Mouse (Mus musculus): ENCODE measurements around the gene Nexn. TPM values are rescaled to one million over a fixed set of nuclear protein-coding genes. Genes with fewer than 3 reads are reported as not detected.

Nexn gene
- total and polyA plus RNA-seq, 2 experiments from 2014 or later, result 88.6 to 314 TPM

DNA sequence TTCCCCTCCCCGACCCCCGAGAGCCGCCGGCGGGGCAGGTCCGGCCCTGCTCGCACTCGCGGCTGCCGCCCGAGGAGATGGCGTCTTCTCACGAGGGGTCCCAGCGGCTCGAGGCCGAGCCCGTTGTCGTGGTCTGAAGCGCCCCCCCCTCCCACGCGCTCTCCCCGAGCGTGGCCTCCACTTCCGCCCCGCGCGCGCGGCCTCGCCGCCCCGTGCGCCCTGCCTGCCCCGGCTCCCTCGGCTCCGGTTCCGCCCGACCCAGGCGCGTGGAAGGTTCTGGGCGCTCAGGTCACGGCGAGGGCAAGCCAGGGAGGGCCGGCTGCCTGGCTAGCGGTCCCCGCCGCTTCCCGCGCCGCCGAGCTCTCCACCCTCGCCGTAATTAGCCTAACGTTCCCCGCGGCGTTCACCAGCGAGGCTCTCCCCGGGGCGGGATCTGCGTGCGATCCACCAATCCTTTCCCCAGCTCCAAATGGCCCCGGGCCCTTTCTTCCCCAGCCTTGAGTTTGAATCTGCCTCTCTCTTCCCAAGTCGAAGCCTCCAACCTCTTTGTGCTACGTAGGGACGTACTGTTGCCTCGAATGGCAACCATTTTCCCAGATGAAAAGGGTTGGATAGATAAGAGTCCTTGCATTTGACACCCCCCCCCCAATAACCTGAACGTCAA is 55.3 kb downstream of the Nexn start:
- Histone ChIP-seq H3K4me2 (ENCODE audit: low read depth, low read length) (peak overlapping the region; percentile 75), H3K9ac (replicated peaks; ENCODE audit: low read depth, low read length) (peak overlapping the region; percentile 99), H3K36me3 (replicated peaks; ENCODE audit: control insufficient read depth, insufficient read depth, low read length) (peaks cover 15% of the 10 kb centered on the region), H3K27ac (ENCODE audit: low read depth) (peak overlapping the region; percentile 100), H3K4me3 (ENCODE audit: low read depth, low read length) (peak overlapping the region; percentile 89), H3K4me1 (ENCODE audit: control insufficient read depth, insufficient read depth) (peaks cover 26% of the 10 kb centered on the region), H3K9me3 (replicated peaks; ENCODE audit: control insufficient read depth, low read length) (no peaks in the 10 kb centered on the region), H3K27me3 (ENCODE audit: control insufficient read depth, insufficient read depth, low read length) (no peaks in the 10 kb centered on the region)
- ATAC-seq (ENCODE audit: insufficient read depth, low read depth) (peak; percentile 54), DNase-seq (ENCODE audit: low spot score) (peak; percentile 63)
- under 1% methylated on average over 61 of the region's 68 CpGs for WGBS
- TF ChIP-seq CTCF (IDR thresholded peaks at IDR 0.05; ENCODE audit: low read depth) (no peak), EP300 (IDR thresholded peaks at IDR 0.05; ENCODE audit: low read depth) (no peak)

DNA sequence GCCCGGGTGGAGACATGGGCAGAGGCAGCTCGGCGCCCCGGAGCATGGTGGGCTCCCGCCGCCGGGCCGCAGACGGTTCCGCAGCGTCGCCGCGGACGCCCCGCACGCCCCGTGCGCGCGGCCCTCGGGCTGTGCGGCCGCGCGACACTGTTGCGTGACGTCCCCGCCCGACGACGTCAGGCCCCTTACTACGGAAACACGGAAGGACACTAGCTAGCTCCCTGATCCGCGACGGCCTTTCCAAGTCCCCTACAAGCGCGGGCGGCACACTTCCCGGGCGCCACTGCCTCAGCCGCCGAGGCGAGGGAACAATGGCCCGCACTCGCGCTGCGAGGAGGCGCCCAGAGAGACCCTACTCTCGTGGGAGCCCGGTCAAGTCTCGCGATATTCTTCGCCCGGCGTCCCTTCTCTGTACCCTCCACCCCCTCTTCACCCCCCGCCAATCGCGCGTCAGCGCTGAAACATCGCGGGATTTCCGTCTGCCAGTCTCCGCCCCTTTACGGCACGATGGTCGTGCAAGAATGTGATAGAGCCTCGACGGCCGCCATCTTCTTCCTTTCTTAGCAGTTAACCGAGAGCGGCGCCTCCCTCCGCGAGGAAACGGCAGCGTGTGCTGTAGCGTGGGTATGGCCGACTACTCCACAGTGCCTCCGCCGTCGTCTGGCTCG is 56.0 kb downstream of the Nexn start, which contains the start of the genes Dnajb4 and Fubp1:
Dnajb4 (minus strand) TSS at position 336 of the 668 bp plus-strand sequence.
Fubp1 (plus strand) TSS at position 456 of the 668 bp plus-strand sequence.
- peaks cover 9% of the 10 kb centered on the region; the same call in 1 of the 2 replicates for H3K36me3 ChIP-seq (replicated peaks; ENCODE audit: control insufficient read depth, insufficient read depth, low read length)
- TF ChIP-seq EP300 (IDR thresholded peaks at IDR 0.05; ENCODE audit: low read depth), result peak; percentile 99
- no peak for TF ChIP-seq CTCF (IDR thresholded peaks at IDR 0.05; ENCODE audit: low read depth)
- peak; percentile 96 for ATAC-seq (ENCODE audit: insufficient read depth, low read depth)

DNA sequence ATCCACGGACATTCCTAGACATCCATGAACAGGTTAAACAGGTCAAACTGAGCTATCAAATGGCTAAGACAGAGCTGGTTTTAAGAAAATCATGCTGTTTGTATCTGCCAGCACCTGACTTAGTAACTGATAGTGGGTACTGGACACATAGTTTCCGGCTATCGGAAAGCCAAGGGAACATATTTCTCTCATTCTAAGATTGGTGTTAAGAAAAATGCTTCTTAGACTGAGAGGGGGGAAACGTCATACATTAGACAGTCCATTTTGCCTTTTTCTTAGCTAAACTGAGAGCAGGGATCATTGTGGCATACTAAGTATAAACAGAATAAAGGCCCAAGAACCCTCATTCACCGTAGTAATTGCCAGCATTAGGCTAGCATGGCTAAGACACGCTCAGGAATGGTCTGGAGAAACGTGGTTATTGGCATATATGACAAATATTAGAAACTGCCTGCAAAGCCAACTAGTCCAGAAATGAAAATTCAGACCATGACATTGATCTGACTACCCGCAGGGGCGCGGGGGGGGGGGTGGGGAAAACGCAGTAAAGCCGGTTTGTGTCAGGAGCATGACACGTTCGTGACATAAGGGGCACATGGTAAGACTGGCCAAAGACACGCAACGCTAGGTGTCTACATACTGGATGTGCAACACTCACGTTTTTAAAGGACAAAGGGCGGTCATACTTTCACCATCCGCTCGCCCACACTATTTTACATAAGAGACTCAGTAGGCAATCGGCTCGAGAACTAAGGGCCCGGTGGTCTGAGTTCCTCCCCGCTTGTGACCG is 56.8 kb downstream of the Nexn start:
- Histone ChIP-seq H3K36me3 (replicated peaks; ENCODE audit: control insufficient read depth, insufficient read depth, low read length) (peaks cover 4% of the 10 kb centered on the region; the same call in 1 of the 2 replicates), H3K27me3 (ENCODE audit: control insufficient read depth, insufficient read depth, low read length) (no peaks in the 10 kb centered on the region), H3K4me1 (ENCODE audit: control insufficient read depth, insufficient read depth) (peaks cover 26% of the 10 kb centered on the region), H3K9me3 (replicated peaks; ENCODE audit: control insufficient read depth, low read length) (no peaks in the 10 kb centered on the region), H3K4me3 (ENCODE audit: low read depth, low read length) (peak overlapping the region; percentile 89), H3K9ac (replicated peaks; ENCODE audit: low read depth, low read length) (peak overlapping the region; percentile 99), H3K4me2 (ENCODE audit: low read depth, low read length) (peak overlapping the region; percentile 91), H3K27ac (ENCODE audit: low read depth) (peak overlapping the region; percentile 100)
- 2% methylated on average over 25 of the region's 25 CpGs for WGBS
- no peak for TF ChIP-seq CTCF (IDR thresholded peaks at IDR 0.05; ENCODE audit: low read depth)
- no peak for TF ChIP-seq EP300 (IDR thresholded peaks at IDR 0.05; ENCODE audit: low read depth)
- DNase-seq (ENCODE audit: low spot score) (no peak), ATAC-seq (ENCODE audit: insufficient read depth, low read depth) (peak; percentile 31)

More for the DNA sequence above, 56.0 kb downstream of the Nexn start, which contains the start of the genes Dnajb4 and Fubp1:
- H3K4me1 ChIP-seq (ENCODE audit: control insufficient read depth, insufficient read depth), result peaks cover 26% of the 10 kb centered on the region
- peak within 1 kb of the TSS; percentile 89 for H3K4me3 ChIP-seq (ENCODE audit: low read depth, low read length)
- H3K27ac ChIP-seq (ENCODE audit: low read depth), result peak within 1 kb of the TSS; percentile 100
- no peaks in the 10 kb centered on the region for H3K27me3 ChIP-seq (ENCODE audit: control insufficient read depth, insufficient read depth, low read length)
- H3K9me3 ChIP-seq (replicated peaks; ENCODE audit: control insufficient read depth, low read length), result no peaks in the 10 kb centered on the region
- DNase-seq (ENCODE audit: low spot score), result peak; percentile 99
- WGBS, result under 1% methylated on average over 84 of the region's 85 CpGs
- peak within 1 kb of the TSS; percentile 99 for H3K9ac ChIP-seq (replicated peaks; ENCODE audit: low read depth, low read length)
- H3K4me2 ChIP-seq (ENCODE audit: low read depth, low read length), result peak within 1 kb of the TSS; percentile 91

DNA sequence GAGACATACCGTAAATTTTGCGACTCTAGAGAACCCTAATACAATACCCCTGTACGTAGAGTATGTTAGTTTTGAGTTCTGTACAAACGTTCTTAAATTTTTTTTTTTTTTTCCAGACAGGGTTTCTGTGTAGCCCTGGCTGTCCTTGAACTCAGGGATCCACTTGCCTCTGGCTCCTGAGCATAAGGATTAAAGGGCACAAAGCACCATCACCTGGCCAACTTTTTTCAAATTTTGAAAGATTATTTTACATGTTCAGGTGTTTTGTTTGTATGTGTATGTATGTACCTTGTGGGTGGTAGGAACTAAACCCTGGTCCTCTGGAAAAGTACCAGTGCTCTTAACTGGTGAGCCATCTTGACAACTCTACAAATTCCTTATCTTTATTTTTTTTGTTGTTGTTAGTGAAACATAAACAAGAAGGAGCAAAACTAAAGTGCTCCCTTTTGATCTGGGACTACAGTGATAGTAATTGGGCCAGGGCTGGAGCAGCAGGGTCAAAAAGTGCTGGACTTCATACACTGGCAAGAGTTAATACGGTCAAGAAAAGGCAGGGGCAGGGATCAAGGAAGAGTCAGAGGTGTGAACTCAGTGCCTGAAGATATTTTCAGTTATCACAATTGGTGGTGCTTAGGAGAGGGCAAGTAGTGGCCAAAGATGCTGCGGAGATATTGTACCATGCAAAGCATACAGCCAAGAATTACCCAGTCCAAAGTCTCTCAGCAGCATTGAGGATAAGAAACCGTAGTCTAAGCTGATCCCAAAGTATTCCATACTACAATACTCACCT is 57.9 kb downstream of the Nexn start:
- Histone ChIP-seq H3K27ac (ENCODE audit: low read depth) (no peak overlapping the region), H3K9ac (replicated peaks; ENCODE audit: low read depth, low read length) (no peak overlapping the region), H3K9me3 (replicated peaks; ENCODE audit: control insufficient read depth, low read length) (no peaks in the 10 kb centered on the region), H3K36me3 (replicated peaks; ENCODE audit: control insufficient read depth, insufficient read depth, low read length) (peaks cover 4% of the 10 kb centered on the region; the same call in 1 of the 2 replicates), H3K27me3 (ENCODE audit: control insufficient read depth, insufficient read depth, low read length) (no peaks in the 10 kb centered on the region), H3K4me1 (ENCODE audit: control insufficient read depth, insufficient read depth) (peaks cover 26% of the 10 kb centered on the region), H3K4me2 (ENCODE audit: low read depth, low read length) (peak overlapping the region; percentile 91; the same call in 1 of the 2 replicates), H3K4me3 (ENCODE audit: low read depth, low read length) (0 out of 2 replicates have a peak overlapping the region, but pooled peaks have one; percentile 89)
- no peak for TF ChIP-seq EP300 (IDR thresholded peaks at IDR 0.05; ENCODE audit: low read depth)
- TF ChIP-seq CTCF (IDR thresholded peaks at IDR 0.05; ENCODE audit: low read depth), result no peak
- DNase-seq (ENCODE audit: low spot score) (no peak), ATAC-seq (ENCODE audit: insufficient read depth, low read depth) (no peak)
- WGBS, result 84% methylated on average over 7 of the region's 7 CpGs

Data from heart, postnatal 0 days (tissue).